Mouse (Mus musculus): ENCODE data around the gene Iars2.

DNA sequence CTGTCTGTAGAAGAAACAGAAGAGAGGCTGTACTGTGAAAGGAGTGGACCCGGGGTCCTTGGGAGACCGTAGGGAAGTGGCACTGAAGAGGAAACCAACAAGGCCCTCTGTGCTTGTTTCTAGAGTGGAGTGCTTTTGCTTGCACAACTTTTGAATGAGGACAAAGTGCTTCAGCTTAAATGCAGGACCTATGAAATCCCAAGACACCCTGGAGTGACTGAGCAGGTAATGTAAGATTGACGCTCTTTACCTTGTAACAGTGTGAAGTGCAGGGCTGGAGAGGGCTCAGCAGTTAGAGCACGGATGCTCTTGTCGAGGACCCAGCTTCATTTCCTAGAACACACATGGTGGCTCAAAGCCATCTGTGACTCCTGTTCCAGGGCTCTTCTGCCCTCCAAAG, 93.4 kb downstream of the Iars2 start:
- TF ChIP-seq TAL1 (IDR thresholded peaks at IDR 0.05; ENCODE audit: low read length) (no peak), GATA1 (IDR thresholded peaks at IDR 0.05; ENCODE audit: low read length) (no peak)
